10 mouse cellular contexts compared by ENCODE assay signal in the genomic region with DNA sequence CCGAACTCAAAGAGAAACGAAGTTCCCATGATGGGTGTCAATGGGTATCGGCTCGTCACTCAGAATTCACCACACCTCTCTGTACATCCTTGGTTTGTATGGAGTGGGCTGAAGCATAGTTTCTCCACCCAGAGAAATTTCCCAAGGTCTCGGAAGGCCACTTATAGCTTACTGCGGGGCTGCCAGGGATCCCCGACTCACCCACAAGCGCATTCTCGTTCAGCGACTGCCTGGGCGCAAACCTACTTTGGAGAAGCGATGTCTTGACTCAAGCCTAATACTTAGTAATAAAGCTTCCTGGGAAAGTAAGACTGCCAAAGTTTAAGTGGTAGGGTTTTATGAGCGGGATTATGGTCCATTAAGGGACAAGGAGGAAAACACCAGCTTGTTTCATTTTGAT.
DNase-seq lines count a peak whose midpoint lies in the region; ATAC-seq and TF ChIP-seq lines count a peak whose summit lies in the region.
"Had no signal": no experiment of that assay in that cellular context is flagged by ENCODE, and none has a peak within 500 bp of the region (broad histone marks: within the 10 kb centered on the region; RNA-seq: fewer than 3 reads in every experiment).

No protein-coding gene starts in this region.

- no peak overlapping the region for H3K4me3 ChIP-seq in hindbrain, postnatal 0 days (ENCODE audit: low read length)
- H3K4me3 ChIP-seq in hindbrain, embryonic 14.5 days (replicated peaks; ENCODE audit: low read length), result no peak overlapping the region
- H3K4me3 ChIP-seq in spleen, adult 2 months (ENCODE audit: extremely low read depth, insufficient read depth, insufficient read length), result peak overlapping the region; percentile 55; the same call in 1 of the 2 replicates
- no peak overlapping the region for H3K4me3 ChIP-seq in limb, embryonic 12.5 days (replicated peaks)
- H3K4me3 ChIP-seq in midbrain, embryonic 11.5 days (ENCODE audit: low read depth, low read length), result no peak overlapping the region
- H3K4me3 ChIP-seq: midbrain, embryonic 12.5 days had no signal

- H3K9me3 ChIP-seq in hindbrain, postnatal 0 days (ENCODE audit: low read length), result no peaks in the 10 kb centered on the region
- no peaks in the 10 kb centered on the region for H3K9me3 ChIP-seq in hindbrain, embryonic 14.5 days (ENCODE audit: control insufficient read depth, low read length)
- no peaks in the 10 kb centered on the region for H3K9me3 ChIP-seq in limb, embryonic 12.5 days
- H3K9me3 ChIP-seq in midbrain, embryonic 11.5 days (ENCODE audit: control insufficient read depth, low read length), result no peaks in the 10 kb centered on the region
- H3K9me3 ChIP-seq: midbrain, embryonic 12.5 days had no signal

- H3K4me2 ChIP-seq in hindbrain, postnatal 0 days (ENCODE audit: low read depth, low read length), result 0 out of 2 replicates have a peak overlapping the region, but pooled peaks have one; percentile 3
- H3K4me2 ChIP-seq in hindbrain, embryonic 14.5 days (replicated peaks), result no peak overlapping the region
- H3K4me2 ChIP-seq in limb, embryonic 12.5 days, result peak overlapping the region; percentile 39
- H3K4me2 ChIP-seq in midbrain, embryonic 11.5 days, result no peak overlapping the region
- H3K4me2 ChIP-seq: midbrain, embryonic 12.5 days had no signal

- H3K9ac ChIP-seq in hindbrain, postnatal 0 days (replicated peaks; ENCODE audit: low read length), result no peak overlapping the region
- no peak overlapping the region for H3K9ac ChIP-seq in hindbrain, embryonic 14.5 days
- H3K9ac ChIP-seq in limb, embryonic 12.5 days (replicated peaks), result no peak overlapping the region
- H3K9ac ChIP-seq in midbrain, embryonic 11.5 days (ENCODE audit: low read length), result no peak overlapping the region
- H3K9ac ChIP-seq: midbrain, embryonic 12.5 days had no signal

- H3K27ac ChIP-seq in hindbrain, postnatal 0 days, result no peak overlapping the region
- no peak overlapping the region for H3K27ac ChIP-seq in hindbrain, embryonic 14.5 days
- peak overlapping the region; percentile 49; the same call in 1 of the 2 replicates for H3K27ac ChIP-seq in spleen, adult 2 months (ENCODE audit: insufficient read depth, low read length)
- H3K27ac ChIP-seq in limb, embryonic 12.5 days, result no peak overlapping the region; the same call in 1 of the 2 replicates
- no peak overlapping the region for H3K27ac ChIP-seq in midbrain, embryonic 11.5 days (ENCODE audit: low read depth, low read length)
- H3K27ac ChIP-seq: midbrain, embryonic 12.5 days had no signal

- no peaks in the 10 kb centered on the region for H3K36me3 ChIP-seq in hindbrain, postnatal 0 days (ENCODE audit: insufficient read depth, low read length)
- no peaks in the 10 kb centered on the region for H3K36me3 ChIP-seq in hindbrain, embryonic 14.5 days (replicated peaks; ENCODE audit: control insufficient read depth, insufficient read depth)
- H3K36me3 ChIP-seq in spleen, adult 2 months (ENCODE audit: control insufficient read depth, insufficient read depth, low read length), result no peaks in the 10 kb centered on the region
- no peaks in the 10 kb centered on the region for H3K36me3 ChIP-seq in limb, embryonic 12.5 days
- H3K36me3 ChIP-seq in midbrain, embryonic 11.5 days (ENCODE audit: control insufficient read depth, insufficient read depth, low read length), result no peaks in the 10 kb centered on the region
- H3K36me3 ChIP-seq: midbrain, embryonic 12.5 days had no signal

- no peaks in the 10 kb centered on the region for H3K4me1 ChIP-seq in hindbrain, postnatal 0 days (ENCODE audit: insufficient read depth, low read length)
- H3K4me1 ChIP-seq in hindbrain, embryonic 14.5 days (replicated peaks; ENCODE audit: control insufficient read depth, insufficient read depth, low read length), result no peaks in the 10 kb centered on the region
- peaks cover 4% of the 10 kb centered on the region; the same call in 1 of the 2 replicates for H3K4me1 ChIP-seq in spleen, adult 2 months (ENCODE audit: control insufficient read depth, insufficient read depth, insufficient read length)
- peaks cover 26% of the 10 kb centered on the region for H3K4me1 ChIP-seq in limb, embryonic 12.5 days (replicated peaks)
- H3K4me1 ChIP-seq in midbrain, embryonic 11.5 days (ENCODE audit: control insufficient read depth, insufficient read depth, low read length), result no peaks in the 10 kb centered on the region

- TF ChIP-seq POLR2A in spleen, adult 2 months (IDR thresholded peaks at IDR 0.05; ENCODE audit: low read depth, low read length), result no peak

- WGBS in hindbrain, postnatal 0 days, result 97% methylated on average over 13 of the region's 13 CpGs
- WGBS in hindbrain, embryonic 14.5 days, result 96% methylated on average over 13 of the region's 13 CpGs
- WGBS in spleen, adult 2 months, result 80% methylated on average over 13 of the region's 13 CpGs
- 61% methylated on average over 13 of the region's 13 CpGs for WGBS in limb, embryonic 12.5 days
- 95% methylated on average over 13 of the region's 13 CpGs for WGBS in midbrain, embryonic 11.5 days

- DNase-seq in hindbrain, postnatal 0 days (ENCODE audit: low spot score), result no peak
- no peak for DNase-seq in hindbrain, embryonic 14.5 days (ENCODE audit: low spot score)
- no peak for DNase-seq in spleen, adult 2 months (ENCODE audit: low read depth in 1 of 2, low spot score in 2 of 2)
- no peak for DNase-seq in spleen, postnatal 14 days (ENCODE audit: low spot score in 2 of 2)
- no peak for DNase-seq in midbrain, embryonic 11.5 days (ENCODE audit: low spot score, missing footprints)
- DNase-seq: cerebellum, postnatal 25 days; retina, postnatal 1 day had no signal

- no peak for ATAC-seq in hindbrain, postnatal 0 days
- ATAC-seq in hindbrain, embryonic 14.5 days (ENCODE audit: low FRiP score), result no peak
- ATAC-seq in limb, embryonic 12.5 days (ENCODE audit: insufficient number of reproducible peaks, insufficient read depth, low FRiP score, low TSS enrichment, low read depth), result no peak
- no peak for ATAC-seq in activated CD4-positive, CD25-positive, alpha-beta regulatory T cell, adult 4 months
- ATAC-seq in midbrain, embryonic 11.5 days (ENCODE audit: low FRiP score), result no peak

- no peak for TF ChIP-seq CTCF in hindbrain, postnatal 0 days (IDR thresholded peaks at IDR 0.05; ENCODE audit: low read depth)
- TF ChIP-seq CTCF in spleen, adult 2 months (IDR thresholded peaks at IDR 0.05; ENCODE audit: extremely low read depth, insufficient read depth, insufficient read length, insufficient replicate concordance), result no peak

- no peaks in the 10 kb centered on the region for H3K27me3 ChIP-seq in hindbrain, postnatal 0 days (ENCODE audit: insufficient read depth, low read length)
- no peaks in the 10 kb centered on the region for H3K27me3 ChIP-seq in hindbrain, embryonic 14.5 days (ENCODE audit: control insufficient read depth, insufficient read depth, low read length)
- no peaks in the 10 kb centered on the region for H3K27me3 ChIP-seq in spleen, adult 2 months (ENCODE audit: control insufficient read depth, insufficient read depth, low read length)
- 0 out of 2 replicates have a peak, but pooled peaks cover 2% of the 10 kb centered on the region for H3K27me3 ChIP-seq in limb, embryonic 12.5 days
- H3K27me3 ChIP-seq in midbrain, embryonic 11.5 days (ENCODE audit: control insufficient read depth, insufficient read depth, low read length), result no peaks in the 10 kb centered on the region
- H3K27me3 ChIP-seq: midbrain, embryonic 12.5 days had no signal

Comparison
In these comparisons a context has a peak if more than half of its experiments do, and no peak if none do; other contexts are left out.
1. H3K4me2 ChIP-seq: peak in hindbrain, postnatal 0 days (single experiment) and limb, embryonic 12.5 days (single experiment); none in hindbrain, embryonic 14.5 days (single experiment) and midbrain, embryonic 11.5 days (single experiment).